Mouse (Mus musculus): Measurements from ENCODE around the gene Svs5. TPM values are rescaled to one million over a fixed set of nuclear protein-coding genes. Genes with fewer than 3 reads are reported as not detected.
"Not testable (repeated sequence)": the region's sequence is repeated elsewhere in the genome, so short reads cannot be mapped to it uniquely, and the experiment has no call there.

Gene Svs5
- total RNA-seq (2021) = not detected
- long read RNA-seq, experiment 1 = 0 reads
- long read RNA-seq, experiment 2 = 0 reads

GRCm38 (mm10) chr2:164332440-164332839 lies at the start of gene Svs5:
Svs5 (plus strand) TSS chr2:164332740.
- DNase-seq (ENCODE audit: low spot score in 2 of 2); intact Hi-C loops (cut with DNase I): not testable (repeated sequence)

GRCm38 (mm10) chr2:164288968-164289367 lies 43.6 kb upstream of the Svs5 start, which contains the start of gene Svs3a:
Svs3a (plus strand) TSS chr2:164289268.
- intact Hi-C loops (cut with DNase I); DNase-seq (ENCODE audit: low spot score in 2 of 2): not testable (repeated sequence)

- DNase-seq (ENCODE audit: low spot score in 2 of 2) = peak; percentile 6 to 15
- intact Hi-C loops (cut with DNase I) = no loop called here
Measured at GRCm38 (mm10) chr2:164312599-164312998, 19.9 kb upstream of the Svs5 start.

GRCm38 (mm10) chr2:164315460-164315859 lies 17.1 kb upstream of the Svs5 start:
- intact Hi-C loops (cut with DNase I); DNase-seq (ENCODE audit: low spot score in 2 of 2): not testable (repeated sequence)

- DNase-seq (ENCODE audit: low spot score in 2 of 2); intact Hi-C loops (cut with DNase I): not testable (repeated sequence)
Measured at GRCm38 (mm10) chr2:164316451-164316850, 16.1 kb upstream of the Svs5 start, which contains the start of gene Svs6. Svs6 (plus strand) TSS chr2:164316751.

- intact Hi-C loops (cut with DNase I) = no loop called here
- DNase-seq (ENCODE audit: low spot score in 2 of 2) = no peak
Measured at GRCm38 (mm10) chr2:164320983-164321382, 11.6 kb upstream of the Svs5 start.

- DNase-seq (ENCODE audit: low spot score in 2 of 2); intact Hi-C loops (cut with DNase I): not testable (repeated sequence)
Measured at GRCm38 (mm10) chr2:164343732-164344131, 11.2 kb downstream of the Svs5 start.

GRCm38 (mm10) chr2:164347697-164348096 lies 15.2 kb downstream of the Svs5 start:
- intact Hi-C loops (cut with DNase I) = loop anchor here (5.0 kb wide), 1 partner anchor 210 kb away; no protein-coding TSS in a partner anchor
- peak in 1 of 2 experiments; percentile 7 for DNase-seq (ENCODE audit: low spot score in 2 of 2)

GRCm38 (mm10) chr2:164348980-164349379 lies 16.4 kb downstream of the Svs5 start:
- intact Hi-C loops (cut with DNase I) = loop anchor here (5.0 kb wide), 1 partner anchor 212 kb away; no protein-coding TSS in a partner anchor
- peak; percentile 20 to 30 for DNase-seq (ENCODE audit: low spot score in 2 of 2)

GRCm38 (mm10) chr2:164352697-164353096 lies 20.2 kb downstream of the Svs5 start:
- no peak for DNase-seq (ENCODE audit: low spot score in 2 of 2)
- intact Hi-C loops (cut with DNase I) = no loop called here

GRCm38 (mm10) chr2:164353356-164353755 lies 20.8 kb downstream of the Svs5 start:
- DNase-seq (ENCODE audit: low spot score in 2 of 2) = no peak
- intact Hi-C loops (cut with DNase I) = no loop called here

GRCm38 (mm10) chr2:164356177-164356967 lies 23.8 kb downstream of the Svs5 start:
- no peak for DNase-seq (ENCODE audit: low spot score in 2 of 2)
- intact Hi-C loops (cut with DNase I) = no loop called here

GRCm38 (mm10) chr2:164358373-164358772 lies 25.8 kb downstream of the Svs5 start:
- intact Hi-C loops (cut with DNase I) = no loop called here
- DNase-seq (ENCODE audit: low spot score in 2 of 2) = no peak

GRCm38 (mm10) chr2:164359031-164359430 lies 26.5 kb downstream of the Svs5 start:
- intact Hi-C loops (cut with DNase I) = no loop called here
- no peak for DNase-seq (ENCODE audit: low spot score in 2 of 2)

GRCm38 (mm10) chr2:164359668-164360067 lies 27.1 kb downstream of the Svs5 start:
- DNase-seq (ENCODE audit: low spot score in 2 of 2) = no peak
- intact Hi-C loops (cut with DNase I) = no loop called here

- no peak for DNase-seq (ENCODE audit: low spot score in 2 of 2)
- intact Hi-C loops (cut with DNase I) = no loop called here
Measured at GRCm38 (mm10) chr2:164360974-164361657, 28.6 kb downstream of the Svs5 start.

- DNase-seq (ENCODE audit: low spot score in 2 of 2) = no peak
- intact Hi-C loops (cut with DNase I) = no loop called here
Measured at GRCm38 (mm10) chr2:164366947-164367346, 34.4 kb downstream of the Svs5 start.

GRCm38 (mm10) chr2:164368620-164369105 lies 36.1 kb downstream of the Svs5 start:
- intact Hi-C loops (cut with DNase I) = no loop called here
- DNase-seq (ENCODE audit: low spot score in 2 of 2) = no peak

- DNase-seq (ENCODE audit: low spot score in 2 of 2) = no peak
Measured at GRCm38 (mm10) chr2:164371371-164371770, 38.8 kb downstream of the Svs5 start.

GRCm38 (mm10) chr2:164372408-164373053 lies 40.0 kb downstream of the Svs5 start:
- intact Hi-C loops (cut with DNase I) = no loop called here
- no peak for DNase-seq (ENCODE audit: low spot score in 2 of 2)

More at GRCm38 (mm10) chr2:164371371-164371770, 38.8 kb downstream of the Svs5 start:
- intact Hi-C loops (cut with DNase I) = no loop called here
